Mouse (Mus musculus): ENCODE results near the gene Gm21693. TPM values are rescaled to one million over a fixed set of nuclear protein-coding genes. Genes with fewer than 3 reads are reported as not detected.
"Not testable (repeated sequence)": the region's sequence is repeated elsewhere in the genome, so short reads cannot be mapped to it uniquely, and the experiment has no call there.

The Gm21693 gene
- not detected for total RNA-seq (2018; cell fraction: chromatin; rRNA removed)
- total RNA-seq (2018; cell fraction: cytosol; rRNA removed): not detected
- not detected for total RNA-seq (2018; cell fraction: nucleus; rRNA removed)
- not detected in 3 replicates for polyA plus RNA-seq (2018)

DNA sequence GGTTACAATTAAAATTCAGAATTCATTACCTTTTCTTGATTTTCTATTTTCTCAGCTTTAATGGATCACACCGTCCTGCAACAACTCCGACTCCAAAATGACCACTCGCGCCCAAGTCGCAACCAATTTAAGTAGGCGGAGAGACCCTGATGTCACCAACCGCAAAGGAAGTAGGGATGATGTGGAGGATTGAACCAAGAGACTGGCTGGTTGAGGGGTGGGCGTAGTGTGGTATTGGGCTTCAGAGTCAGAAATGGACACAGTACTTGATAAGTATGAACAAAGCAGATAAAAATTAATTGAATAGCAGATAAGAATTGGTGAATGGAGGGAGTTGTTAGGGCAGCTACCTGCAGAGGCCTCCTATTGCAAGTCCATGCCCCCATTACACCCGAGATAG is at the start of gene Gm21693:
Gene Gm21693 (minus strand): TSS at position 101 of the 400 bp plus-strand sequence.
- H3K36me3 ChIP-seq (ENCODE audit: inconsistent target); H3K27ac ChIP-seq; H3K79me2 ChIP-seq (ENCODE audit: inconsistent target); H3K4me3 ChIP-seq (ENCODE audit: inconsistent target): not testable (repeated sequence)
- WGBS (ENCODE audit: missing documents): no CpG with 5 or more reads among the region's 9 CpGs

DNA sequence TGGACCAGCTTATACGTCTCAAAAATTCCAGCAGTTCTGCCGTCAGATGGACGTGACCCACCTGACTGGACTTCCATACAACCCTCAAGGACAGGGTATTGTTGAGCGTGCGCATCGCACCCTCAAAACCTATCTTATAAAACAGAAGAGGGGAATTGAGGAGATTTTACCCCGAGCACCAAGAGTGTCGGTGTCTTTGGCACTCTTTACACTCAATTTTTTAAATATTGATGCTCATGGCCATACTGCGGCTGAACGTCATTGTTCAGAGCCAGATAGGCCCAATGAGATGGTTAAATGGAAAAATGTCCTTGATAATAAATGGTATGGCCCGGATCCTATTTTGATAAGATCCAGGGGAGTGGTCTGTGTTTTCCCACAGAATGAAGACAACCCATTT is 4.5 kb downstream of the Gm21693 start:
- H3K27ac ChIP-seq; H3K36me3 ChIP-seq (ENCODE audit: inconsistent target); H3K4me3 ChIP-seq (ENCODE audit: inconsistent target); H3K79me2 ChIP-seq (ENCODE audit: inconsistent target): not testable (repeated sequence)
- no CpG with 5 or more reads among the region's 11 CpGs for WGBS (ENCODE audit: missing documents)

DNA sequence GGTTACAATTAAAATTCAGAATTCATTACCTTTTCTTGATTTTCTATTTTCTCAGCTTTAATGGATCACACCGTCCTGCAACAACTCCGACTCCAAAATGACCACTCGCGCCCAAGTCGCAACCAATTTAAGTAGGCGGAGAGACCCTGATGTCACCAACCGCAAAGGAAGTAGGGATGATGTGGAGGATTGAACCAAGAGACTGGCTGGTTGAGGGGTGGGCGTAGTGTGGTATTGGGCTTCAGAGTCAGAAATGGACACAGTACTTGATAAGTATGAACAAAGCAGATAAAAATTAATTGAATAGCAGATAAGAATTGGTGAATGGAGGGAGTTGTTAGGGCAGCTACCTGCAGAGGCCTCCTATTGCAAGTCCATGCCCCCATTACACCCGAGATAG is 38.8 kb downstream of the Gm21693 start, which contains the start of gene Gm21677:
Gene Gm21677 (minus strand): TSS at position 101 of the 400 bp plus-strand sequence.
- no CpG with 5 or more reads among the region's 9 CpGs for WGBS (ENCODE audit: missing documents)
- H3K36me3 ChIP-seq (ENCODE audit: inconsistent target); H3K27ac ChIP-seq; H3K79me2 ChIP-seq (ENCODE audit: inconsistent target); H3K4me3 ChIP-seq (ENCODE audit: inconsistent target): not testable (repeated sequence)

Other genes with a start within 250 kb of the Gm21693 start
- not detected in 3 replicates for gene Gm21677, start 38.9 kb downstream of the Gm21693 start, polyA plus RNA-seq (2018)
- not detected in 3 replicates for gene Gm21704, start 64.8 kb upstream of the Gm21693 start, polyA plus RNA-seq (2018)
- not detected in 3 replicates for gene Gm21708, start 64.8 kb upstream of the Gm21693 start, polyA plus RNA-seq (2018)